Mouse (Mus musculus) hindbrain, embryonic 14.5 days (tissue): ENCODE results near the gene Mcrs1. TPM values are rescaled to one million over a fixed set of nuclear protein-coding genes. Genes with fewer than 3 reads are reported as not detected.

Experiments
- ATAC-seq: fragments of 200-750 bp; cut with Nextera tagmentation; 2 replicates; pipeline ENCODE4 v1.8.0; 2017; ENCODE audit warnings: moderate number of reproducible peaks, mild to moderate bottlenecking, moderate TSS enrichment, moderate library complexity; ENCODE audit not compliant: low FRiP score
- DNase-seq: peaks from one replicate; pipeline ENCODE4 v3.0.0-alpha.2; 2015; ENCODE audit warnings: low spot score
- H3K27ac ChIP-seq: fragments of 300-500 bp; sonication (generic); 2 replicates; pipeline ENCODE4 v1.5.1; 2014; ENCODE audit warnings: mild to moderate bottlenecking, moderate library complexity
- H3K27me3 ChIP-seq: fragments of 300-500 bp; sonication (generic); 2 replicates; pipeline ENCODE4 v1.6.1; 2014; ENCODE audit warnings: mild to moderate bottlenecking, low read length, mixed read lengths; ENCODE audit not compliant: control insufficient read depth, insufficient read depth
- H3K36me3 ChIP-seq: fragments of 300-500 bp; sonication (generic); replicated peaks from 2 replicates; pipeline ENCODE4 v1.6.1; 2014; ENCODE audit not compliant: control insufficient read depth, insufficient read depth
- H3K4me1 ChIP-seq: fragments of 300-500 bp; sonication (generic); replicated peaks from 2 replicates; pipeline ENCODE4 v1.6.1; 2014; ENCODE audit warnings: antibody characterized with exemption, low read length, mixed read lengths; ENCODE audit not compliant: control insufficient read depth, insufficient read depth
- H3K4me2 ChIP-seq: fragments of 300-500 bp; sonication (generic); replicated peaks from 2 replicates; pipeline ENCODE4 v1.6.1; 2014; ENCODE audit warnings: mild to moderate bottlenecking, moderate library complexity
- H3K4me3 ChIP-seq: fragments of 300-500 bp; sonication (generic); replicated peaks from 2 replicates; pipeline ENCODE4 v1.5.1; 2014; ENCODE audit warnings: mild to moderate bottlenecking, low read length
- H3K9ac ChIP-seq: fragments of 300-500 bp; sonication (generic); 2 replicates; pipeline ENCODE4 v1.6.1; 2014
- H3K9me3 ChIP-seq: fragments of 300-500 bp; sonication (generic); 2 replicates; pipeline ENCODE4 v1.6.1; 2016; ENCODE audit warnings: low read length; ENCODE audit not compliant: control insufficient read depth
- WGBS: fragments of 180-500 bp; shearing (Covaris S2); extraction: QIAGEN DNeasy Blood & Tissue Kit; methylation state at CpG from one replicate; pipeline ENCODE4 v1.1.7; 2014; 5-methylcytosine and 5-hydroxymethylcytosine counted together
- polyA plus RNA-seq: library from polyadenylated mRNA; unstranded; fragments of >200 nt; fragmentation: Nextera tagmentation; extraction: Ambion mirVana; gene quantifications from 2 replicates; pipeline ENCODE4 v1.2.1, GENCODE M21; 2014

Gene Mcrs1
- polyA plus RNA-seq, 1 experiment from 2014 or later = 205 TPM

DNA sequence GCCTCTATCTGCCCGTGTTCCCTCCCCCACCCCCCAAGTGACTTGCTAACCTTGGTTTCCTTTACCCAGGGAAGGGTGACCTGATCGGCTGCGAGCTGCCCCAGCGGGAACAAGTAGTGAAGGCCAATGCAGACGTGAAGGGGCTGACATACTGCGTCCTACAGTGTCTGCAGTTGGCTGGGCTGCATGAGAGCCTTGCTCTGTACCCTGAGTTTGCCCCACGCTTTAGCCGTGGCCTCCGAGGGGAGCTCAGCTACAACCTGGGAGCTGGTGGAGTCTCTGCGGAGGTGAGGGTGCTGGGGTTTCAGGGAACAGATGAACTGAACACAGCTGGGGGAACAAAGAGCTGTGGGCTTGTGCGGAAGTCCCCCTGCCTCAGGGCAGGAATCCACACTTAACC lies 13.8 kb downstream of the Mcrs1 start:
- Histone ChIP-seq H3K27ac (no peak overlapping the region), H3K9ac (no peak overlapping the region), H3K4me2 (no peak overlapping the region), H3K36me3 (peaks cover 22% of the 10 kb centered on the region), H3K9me3 (no peaks in the 10 kb centered on the region), H3K4me3 (no peak overlapping the region), H3K4me1 (no peaks in the 10 kb centered on the region), H3K27me3 (no peaks in the 10 kb centered on the region)
- DNase-seq (no peak), ATAC-seq (no peak)
- WGBS = 62% methylated on average over 11 of the region's 11 CpGs

GRCm38 (mm10) chr15:99234326-99235010 lies 17.3 kb downstream of the Mcrs1 start:
- ATAC-seq = no peak
- H3K9me3 ChIP-seq = no peaks in the 10 kb centered on the region
- no peak overlapping the region for H3K4me2 ChIP-seq
- H3K4me3 ChIP-seq = no peak overlapping the region
- H3K27me3 ChIP-seq = peaks cover 9% of the 10 kb centered on the region; the same call in 1 of the 2 replicates
- H3K27ac ChIP-seq = no peak overlapping the region
- no peaks in the 10 kb centered on the region for H3K4me1 ChIP-seq
- WGBS = 46% methylated on average over 12 of the region's 12 CpGs
- no peaks in the 10 kb centered on the region for H3K36me3 ChIP-seq
- no peak overlapping the region for H3K9ac ChIP-seq
- no peak for DNase-seq

DNA sequence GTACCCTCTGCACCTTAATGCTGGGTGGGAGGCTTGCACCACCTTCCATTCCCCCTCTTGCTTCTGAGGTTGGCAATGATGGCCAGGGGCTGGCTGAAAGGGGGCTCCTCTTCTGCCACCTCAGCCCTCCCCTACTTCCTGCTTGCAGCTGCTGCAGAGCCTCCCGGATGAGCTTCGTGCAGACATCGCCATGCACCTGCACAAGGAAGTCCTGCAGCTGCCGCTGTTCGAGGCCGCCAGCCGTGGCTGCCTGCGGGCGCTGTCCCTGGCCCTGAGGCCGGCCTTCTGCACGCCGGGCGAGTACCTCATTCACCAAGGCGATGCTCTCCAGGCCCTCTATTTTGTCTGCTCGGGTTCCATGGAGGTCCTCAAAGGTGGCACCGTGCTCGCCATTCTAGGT lies 18.0 kb downstream of the Mcrs1 start:
- WGBS = 62% methylated on average over 17 of the region's 17 CpGs
- H3K9ac ChIP-seq = no peak overlapping the region
- H3K36me3 ChIP-seq = no peaks in the 10 kb centered on the region
- H3K9me3 ChIP-seq = no peaks in the 10 kb centered on the region
- no peak overlapping the region for H3K4me3 ChIP-seq
- ATAC-seq (no peak), DNase-seq (no peak)
- no peak overlapping the region for H3K27ac ChIP-seq
- no peaks in the 10 kb centered on the region for H3K4me1 ChIP-seq
- no peak overlapping the region for H3K4me2 ChIP-seq
- H3K27me3 ChIP-seq = peaks cover 17% of the 10 kb centered on the region

DNA sequence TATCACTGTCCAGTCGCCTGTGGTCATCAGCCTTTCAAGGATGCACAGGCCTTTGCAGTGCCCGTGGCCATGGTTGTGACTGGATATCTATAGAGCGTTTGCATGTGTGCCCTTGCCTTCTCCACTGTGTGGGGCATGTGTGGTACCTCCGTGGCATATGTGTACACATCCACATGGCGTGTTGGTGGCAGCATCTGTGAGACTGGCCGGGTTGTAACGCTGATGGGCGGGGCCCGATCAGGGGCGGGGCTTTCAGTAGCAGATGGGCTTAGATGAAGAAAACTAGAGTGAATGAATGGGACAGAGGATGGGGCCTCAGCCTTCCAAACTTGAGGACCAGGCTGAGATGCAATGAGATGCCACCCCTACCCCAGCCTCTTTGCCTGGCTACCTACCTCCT lies 19.8 kb downstream of the Mcrs1 start:
- no peaks in the 10 kb centered on the region for H3K4me1 ChIP-seq
- no peak overlapping the region for H3K4me3 ChIP-seq
- H3K4me2 ChIP-seq = no peak overlapping the region
- 71% methylated on average over 10 of the region's 10 CpGs for WGBS
- no peaks in the 10 kb centered on the region for H3K9me3 ChIP-seq
- H3K9ac ChIP-seq = no peak overlapping the region
- no peak overlapping the region for H3K27ac ChIP-seq
- ATAC-seq = no peak
- no peaks in the 10 kb centered on the region for H3K36me3 ChIP-seq
- no peak for DNase-seq
- H3K27me3 ChIP-seq = peaks cover 34% of the 10 kb centered on the region

DNA sequence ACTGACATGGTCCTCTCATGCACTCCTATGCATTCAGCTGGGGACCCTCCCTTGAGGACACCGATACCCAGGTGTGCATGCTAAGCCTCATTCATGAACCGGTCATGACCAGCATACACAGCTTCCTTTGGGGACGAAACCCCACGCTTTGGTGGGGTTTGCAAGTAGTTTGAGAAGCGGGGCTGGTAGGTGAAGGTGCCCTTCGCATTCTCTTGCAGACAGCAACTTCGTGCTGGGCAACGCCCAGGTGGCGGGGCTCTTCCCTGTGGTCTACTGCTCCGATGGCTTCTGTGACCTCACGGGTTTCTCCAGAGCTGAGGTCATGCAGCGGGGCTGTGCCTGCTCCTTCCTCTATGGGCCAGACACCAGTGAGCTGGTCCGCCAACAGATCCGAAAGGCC lies 25.7 kb downstream of the Mcrs1 start:
- 15% methylated on average over 14 of the region's 14 CpGs for WGBS
- H3K4me2 ChIP-seq = peak overlapping the region; percentile 55; the same call in 1 of the 2 replicates
- no peak for DNase-seq

GRCm38 (mm10) chr15:99225081-99225810 lies 26.5 kb downstream of the Mcrs1 start:
- DNase-seq (no peak), ATAC-seq (no peak)
- no peaks in the 10 kb centered on the region for H3K36me3 ChIP-seq
- no peak overlapping the region for H3K27ac ChIP-seq
- whole genome bisulfite sequencing = 2% methylated on average over 22 of the region's 22 CpGs
- no peak overlapping the region for H3K9ac ChIP-seq
- H3K4me2 ChIP-seq = peak overlapping the region; percentile 55
- peak overlapping the region; percentile 34 for H3K4me3 ChIP-seq
- peaks cover 97% of the 10 kb centered on the region for H3K27me3 ChIP-seq
- H3K4me1 ChIP-seq = peaks cover 24% of the 10 kb centered on the region
- H3K9me3 ChIP-seq = no peaks in the 10 kb centered on the region

More for the DNA sequence above, 25.7 kb downstream of the Mcrs1 start:
- Histone ChIP-seq H3K4me3 (peak overlapping the region; percentile 34; the same call in 1 of the 2 replicates), H3K36me3 (no peaks in the 10 kb centered on the region), H3K9me3 (no peaks in the 10 kb centered on the region), H3K27ac (no peak overlapping the region), H3K4me1 (peaks cover 24% of the 10 kb centered on the region), H3K27me3 (peaks cover 90% of the 10 kb centered on the region), H3K9ac (no peak overlapping the region)
- ATAC-seq = no peak

DNA sequence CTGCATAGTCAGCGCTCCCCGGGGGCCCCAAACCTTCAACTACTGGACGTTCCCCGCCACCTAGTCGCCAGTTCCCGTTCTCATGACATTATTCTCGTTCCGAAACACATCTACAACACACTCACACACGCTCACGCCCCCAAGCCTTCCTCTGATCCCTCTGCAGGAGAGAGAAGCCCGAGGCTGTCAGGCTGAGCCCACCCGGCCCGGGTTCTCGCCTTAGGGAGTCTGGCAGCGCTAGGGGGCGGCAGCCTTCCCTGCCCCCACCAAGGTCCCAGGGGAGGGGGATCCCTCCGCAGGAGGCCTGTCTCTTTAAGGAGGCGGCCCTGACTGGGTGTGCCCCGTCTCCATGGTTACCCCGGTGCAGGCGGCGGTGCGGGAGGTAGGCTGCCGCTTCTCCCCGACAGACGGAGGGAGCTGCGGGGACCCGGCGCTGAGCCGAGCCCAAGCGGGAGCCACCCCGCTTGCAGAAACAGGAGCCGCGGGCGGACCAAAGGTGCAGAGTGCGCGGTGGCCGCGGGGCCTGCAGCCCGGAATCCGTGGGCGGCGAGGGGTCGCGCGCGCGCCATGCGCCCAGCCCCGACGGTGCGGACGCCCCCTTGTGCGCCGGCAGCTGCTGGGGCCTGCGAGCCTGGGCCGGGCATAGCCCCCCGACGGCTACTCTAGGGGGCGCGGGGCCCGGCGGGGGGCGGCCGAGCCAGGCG lies 27.4 kb downstream of the Mcrs1 start, which contains the start of gene Kcnh3:
TSS of gene Kcnh3 (plus strand) at position 654 of the 704 bp plus-strand sequence.
- Histone ChIP-seq H3K9ac (no peak within 1 kb of the TSS), H3K27ac (no peak within 1 kb of the TSS), H3K27me3 (peaks cover 99% of the 10 kb centered on the region), H3K4me2 (peak within 1 kb of the TSS; percentile 55), H3K4me1 (peaks cover 24% of the 10 kb centered on the region), H3K36me3 (no peaks in the 10 kb centered on the region), H3K4me3 (peak within 1 kb of the TSS; percentile 34), H3K9me3 (no peaks in the 10 kb centered on the region)
- ATAC-seq = 0 out of 2 replicates have a peak, but pooled peaks have one; percentile 57
- peak; percentile 28 for DNase-seq
- WGBS = under 1% methylated on average over 66 of the region's 66 CpGs

DNA sequence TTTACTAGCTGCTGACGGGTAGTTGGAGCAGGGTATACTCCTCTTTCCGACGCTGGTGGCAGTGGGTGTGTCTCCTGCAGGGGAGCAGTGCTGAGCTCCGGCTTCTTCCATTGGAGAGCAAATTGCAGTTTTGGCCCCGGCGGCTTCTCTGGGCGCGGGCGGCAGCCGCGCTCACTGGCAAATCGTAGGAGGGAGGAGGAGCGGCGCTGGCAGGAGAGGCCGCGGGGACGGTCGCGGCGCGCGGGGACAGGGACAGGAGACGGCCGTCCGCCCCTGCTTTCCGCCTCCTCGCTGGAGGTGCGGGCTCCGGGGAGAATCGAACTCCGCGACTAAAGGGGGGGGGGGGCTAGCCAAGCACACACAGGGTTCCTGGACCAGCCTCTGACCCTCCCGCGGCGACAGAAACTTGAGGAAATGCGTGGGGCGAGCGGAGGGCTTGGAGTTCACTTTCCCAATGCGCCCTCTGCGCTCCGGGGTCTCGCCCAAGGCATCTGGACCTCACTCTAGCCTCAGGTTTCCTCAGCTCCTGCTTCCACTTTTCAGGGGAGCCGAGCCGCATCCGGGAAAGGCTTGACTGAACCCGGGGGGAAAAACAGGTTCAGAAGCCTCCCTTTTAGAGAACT lies 28.1 kb downstream of the Mcrs1 start:
- H3K36me3 ChIP-seq = no peaks in the 10 kb centered on the region
- WGBS = under 1% methylated on average over 44 of the region's 46 CpGs
- DNase-seq = no peak

More for the DNA sequence above, 28.1 kb downstream of the Mcrs1 start:
- Histone ChIP-seq H3K4me3 (peak overlapping the region; percentile 34), H3K9ac (no peak overlapping the region), H3K27ac (no peak overlapping the region), H3K27me3 (peaks cover 92% of the 10 kb centered on the region), H3K9me3 (no peaks in the 10 kb centered on the region), H3K4me2 (peak overlapping the region; percentile 55), H3K4me1 (peaks cover 24% of the 10 kb centered on the region)
- ATAC-seq = no peak
